Mouse (Mus musculus): ENCODE measurements around the gene Fam171a2. TPM values are rescaled to one million over a fixed set of nuclear protein-coding genes. Genes with fewer than 3 reads are reported as not detected.
A peak's percentile ranks its signal among the peaks of the same experiment; 100 is the strongest.

The Fam171a2 gene
- polyA plus RNA-seq, 1 experiment from 2014 or later, result 3.2 TPM

DNA sequence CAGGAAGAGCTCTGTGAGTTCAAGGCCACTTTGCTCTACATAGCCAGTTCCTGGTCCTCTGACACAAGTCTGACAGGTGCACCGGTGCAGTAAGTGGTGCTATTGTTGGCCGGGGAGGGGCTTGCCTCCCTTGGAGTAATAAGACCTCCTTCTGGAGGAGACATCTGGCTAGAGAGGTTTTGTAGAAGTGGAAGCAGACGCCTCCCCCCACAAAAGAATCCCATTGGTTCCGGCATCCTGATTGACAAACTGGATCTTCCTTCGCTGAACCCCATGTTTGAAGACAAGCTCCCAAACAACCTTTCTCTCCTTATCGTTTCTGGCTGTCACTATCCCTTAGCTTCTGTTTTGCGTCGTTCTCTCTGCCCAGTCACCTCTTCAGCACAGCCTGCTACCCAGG is 845 bp upstream of the Fam171a2 start:
- Histone ChIP-seq H3K27ac (ENCODE audit: low read length) (no peak overlapping the region), H3K4me3 (ENCODE audit: low read depth, low read length) (no peak overlapping the region), H3K27me3 (replicated peaks; ENCODE audit: insufficient read depth, low read length) (no peaks in the 10 kb centered on the region), H3K4me2 (replicated peaks; ENCODE audit: low read depth, low read length) (no peak overlapping the region), H3K9me3 (ENCODE audit: low read length) (no peaks in the 10 kb centered on the region), H3K9ac (replicated peaks; ENCODE audit: low read depth) (no peak overlapping the region), H3K4me1 (ENCODE audit: insufficient read depth, low read depth, low read length) (peaks cover 11% of the 10 kb centered on the region), H3K36me3 (ENCODE audit: insufficient read depth, low read length) (no peaks in the 10 kb centered on the region)
- DNase-seq (ENCODE audit: low spot score) (no peak), ATAC-seq (no peak)
- TF ChIP-seq EP300 (IDR thresholded peaks at IDR 0.05), result no peak
- WGBS, result 23% methylated on average over 8 of the region's 8 CpGs

DNA sequence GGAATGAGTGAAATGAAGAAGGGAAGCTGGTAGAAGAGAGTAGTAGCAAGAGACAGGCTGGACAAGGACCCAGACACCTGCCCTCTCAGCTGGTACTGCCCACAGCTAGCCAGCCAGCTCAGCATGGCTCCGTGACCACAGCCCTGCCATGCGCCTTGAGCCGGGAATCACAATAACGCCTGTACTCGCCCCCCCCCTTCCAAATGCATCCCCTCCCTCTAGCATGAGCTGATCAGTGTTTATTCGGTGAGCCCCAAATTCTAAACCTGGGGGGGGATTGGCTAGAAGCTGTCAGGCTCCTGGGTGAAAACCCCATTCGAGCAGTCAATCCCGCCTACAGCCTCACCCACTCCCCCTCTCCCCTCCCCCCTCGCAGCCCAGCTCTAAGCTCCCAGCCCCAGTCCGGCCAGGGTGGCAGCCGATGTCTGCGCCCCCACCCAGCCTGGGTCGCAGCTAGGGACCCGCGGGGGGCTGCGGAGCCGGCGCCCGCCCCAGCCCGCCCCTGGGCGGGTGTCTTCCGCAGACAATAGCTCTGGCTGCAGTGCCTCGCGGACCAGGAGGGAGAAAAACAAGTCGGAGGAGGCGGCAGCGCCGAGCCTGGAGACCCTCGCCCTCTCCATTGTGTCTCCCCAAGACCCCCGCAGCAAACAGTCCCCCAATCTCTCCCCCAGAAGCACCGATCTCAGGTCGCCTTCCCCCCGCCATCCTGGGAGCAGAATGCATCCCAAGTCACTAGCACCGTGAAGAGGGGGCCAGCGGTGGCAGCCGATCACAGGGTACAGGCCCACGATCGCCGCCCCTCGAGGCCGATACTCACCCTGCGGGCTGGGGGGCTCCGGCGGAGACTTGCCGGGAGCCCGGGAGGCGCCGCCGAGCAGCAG is 661 bp downstream of the Fam171a2 start:
- Histone ChIP-seq H3K9ac (replicated peaks; ENCODE audit: low read depth) (peak overlapping the region; percentile 50), H3K27me3 (replicated peaks; ENCODE audit: insufficient read depth, low read length) (no peaks in the 10 kb centered on the region), H3K9me3 (ENCODE audit: low read length) (no peaks in the 10 kb centered on the region), H3K27ac (ENCODE audit: low read length) (peak overlapping the region; percentile 66), H3K4me3 (ENCODE audit: low read depth, low read length) (peak overlapping the region; percentile 78), H3K36me3 (ENCODE audit: insufficient read depth, low read length) (no peaks in the 10 kb centered on the region), H3K4me1 (ENCODE audit: insufficient read depth, low read depth, low read length) (peaks cover 11% of the 10 kb centered on the region), H3K4me2 (replicated peaks; ENCODE audit: low read depth, low read length) (peak overlapping the region; percentile 99)
- DNase-seq (ENCODE audit: low spot score), result no peak
- peak; percentile 32 for ATAC-seq
- TF ChIP-seq EP300 (IDR thresholded peaks at IDR 0.05), result no peak
- no peak for TF ChIP-seq CTCF (IDR thresholded peaks at IDR 0.05)
- 1% methylated on average over 33 of the region's 49 CpGs for whole genome bisulfite sequencing

DNA sequence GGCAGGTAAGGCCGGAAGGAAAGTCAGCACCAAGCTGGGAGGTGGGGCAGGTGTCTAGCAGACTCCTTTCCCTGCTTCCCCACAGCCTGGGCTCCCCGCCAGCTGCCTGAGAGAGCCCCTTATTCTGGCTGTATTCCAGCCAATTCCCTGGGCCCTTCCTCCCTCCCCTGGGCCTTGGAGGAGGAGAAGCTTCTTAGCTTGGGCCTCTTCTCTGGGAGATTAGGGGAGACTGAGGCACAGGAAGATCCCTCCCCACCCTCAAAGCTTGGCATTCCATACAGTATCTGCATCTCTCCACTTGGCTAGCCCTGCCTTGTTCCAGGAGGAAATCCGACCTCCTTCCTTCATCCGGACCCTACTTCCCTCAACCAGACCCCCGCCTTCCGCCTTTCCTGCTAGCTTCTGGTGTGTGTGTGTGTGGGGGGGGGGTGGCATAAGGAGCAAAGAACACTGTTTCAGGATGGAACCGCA is 1.6 kb downstream of the Fam171a2 start:
- Histone ChIP-seq H3K9me3 (ENCODE audit: low read length) (no peaks in the 10 kb centered on the region), H3K36me3 (ENCODE audit: insufficient read depth, low read length) (peaks cover 4% of the 10 kb centered on the region; the same call in 1 of the 2 replicates), H3K4me3 (ENCODE audit: low read depth, low read length) (peak overlapping the region; percentile 78), H3K9ac (replicated peaks; ENCODE audit: low read depth) (0 out of 2 replicates have a peak overlapping the region, but pooled peaks have one; percentile 50), H3K27ac (ENCODE audit: low read length) (peak overlapping the region; percentile 66), H3K4me1 (ENCODE audit: insufficient read depth, low read depth, low read length) (peaks cover 11% of the 10 kb centered on the region), H3K27me3 (replicated peaks; ENCODE audit: insufficient read depth, low read length) (no peaks in the 10 kb centered on the region), H3K4me2 (replicated peaks; ENCODE audit: low read depth, low read length) (peak overlapping the region; percentile 99)
- TF ChIP-seq CTCF (IDR thresholded peaks at IDR 0.05) (no peak), EP300 (IDR thresholded peaks at IDR 0.05) (peak; percentile 43; the same call in 1 of the 2 replicates)
- ATAC-seq (peak; percentile 29), DNase-seq (ENCODE audit: low spot score) (peak; percentile 82)
- WGBS, result 2% methylated on average over 6 of the region's 7 CpGs

DNA sequence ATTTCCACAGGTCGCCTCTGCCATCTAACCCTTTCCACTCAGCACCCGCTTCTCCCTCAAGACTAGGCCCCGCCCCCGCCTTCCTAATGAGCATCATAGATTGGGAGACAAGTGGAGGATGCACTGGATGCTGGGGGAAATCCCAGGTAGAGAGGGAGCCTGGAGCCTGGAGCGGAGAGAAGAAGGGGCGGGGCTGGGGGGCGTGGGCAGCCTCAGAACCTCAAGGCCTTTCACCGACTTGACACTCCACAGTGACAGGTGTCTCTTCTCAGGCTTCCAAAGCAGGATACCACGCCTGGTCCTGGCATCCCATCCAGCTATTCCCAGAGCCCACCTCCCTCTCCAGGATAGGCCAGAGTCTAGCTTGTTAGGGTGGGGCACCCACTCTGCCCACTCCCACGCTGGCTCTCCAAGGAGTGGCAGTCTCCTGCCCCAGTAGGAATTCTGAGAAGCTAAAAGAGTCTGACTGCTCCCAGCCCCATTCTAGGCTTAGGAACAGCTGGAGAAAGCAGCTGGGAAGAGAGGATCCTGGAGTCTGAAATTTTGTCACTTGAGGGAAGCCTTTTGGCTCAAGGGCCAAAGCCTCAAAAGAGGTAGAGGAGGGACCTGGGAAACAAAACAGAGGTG is 2.1 kb downstream of the Fam171a2 start:
- peak overlapping the region; percentile 99 for H3K4me2 ChIP-seq (replicated peaks; ENCODE audit: low read depth, low read length)
- H3K9me3 ChIP-seq (ENCODE audit: low read length), result no peaks in the 10 kb centered on the region
- 17% methylated on average over 9 of the region's 10 CpGs for WGBS
- peaks cover 4% of the 10 kb centered on the region; the same call in 1 of the 2 replicates for H3K36me3 ChIP-seq (ENCODE audit: insufficient read depth, low read length)
- H3K27ac ChIP-seq (ENCODE audit: low read length), result peak overlapping the region; percentile 66
- no peak overlapping the region for H3K9ac ChIP-seq (replicated peaks; ENCODE audit: low read depth)
- H3K4me3 ChIP-seq (ENCODE audit: low read depth, low read length), result no peak overlapping the region; the same call in 1 of the 2 replicates
- H3K4me1 ChIP-seq (ENCODE audit: insufficient read depth, low read depth, low read length), result peaks cover 11% of the 10 kb centered on the region
- TF ChIP-seq EP300 (IDR thresholded peaks at IDR 0.05) (no peak), CTCF (IDR thresholded peaks at IDR 0.05) (no peak)
- ATAC-seq, result peak; percentile 78
- peak; percentile 86 for DNase-seq (ENCODE audit: low spot score)
- no peaks in the 10 kb centered on the region for H3K27me3 ChIP-seq (replicated peaks; ENCODE audit: insufficient read depth, low read length)

DNA sequence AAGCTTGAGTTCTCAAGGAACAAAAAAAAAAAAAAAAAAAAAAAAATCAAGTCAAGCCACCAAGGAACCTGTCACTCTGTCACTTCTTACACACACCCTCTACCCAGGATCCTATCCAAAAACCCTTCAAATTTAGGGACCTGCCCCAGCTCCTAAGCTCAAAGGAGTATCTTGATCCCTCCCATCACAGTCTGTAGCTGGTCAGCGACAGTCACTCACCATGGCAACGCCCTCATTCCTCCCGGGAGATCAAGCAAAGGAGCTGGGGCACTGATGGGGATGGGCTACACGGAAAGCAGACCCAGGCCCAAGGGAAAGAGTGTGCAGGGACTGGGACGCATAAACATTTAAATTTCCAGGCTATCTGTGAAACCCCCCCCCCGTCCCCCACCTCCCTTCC is 2.7 kb downstream of the Fam171a2 start:
- peaks cover 4% of the 10 kb centered on the region; the same call in 1 of the 2 replicates for H3K36me3 ChIP-seq (ENCODE audit: insufficient read depth, low read length)
- H3K4me2 ChIP-seq (replicated peaks; ENCODE audit: low read depth, low read length), result no peak overlapping the region
- 21% methylated on average over 6 of the region's 6 CpGs for WGBS
- no peak overlapping the region; the same call in 1 of the 2 replicates for H3K27ac ChIP-seq (ENCODE audit: low read length)
- peaks cover 11% of the 10 kb centered on the region for H3K4me1 ChIP-seq (ENCODE audit: insufficient read depth, low read depth, low read length)
- no peak overlapping the region for H3K4me3 ChIP-seq (ENCODE audit: low read depth, low read length)
- DNase-seq (ENCODE audit: low spot score) (no peak), ATAC-seq (no peak)
- H3K9ac ChIP-seq (replicated peaks; ENCODE audit: low read depth), result no peak overlapping the region
- TF ChIP-seq EP300 (IDR thresholded peaks at IDR 0.05), result no peak
- no peak for TF ChIP-seq CTCF (IDR thresholded peaks at IDR 0.05)
- H3K27me3 ChIP-seq (replicated peaks; ENCODE audit: insufficient read depth, low read length), result no peaks in the 10 kb centered on the region
- no peaks in the 10 kb centered on the region for H3K9me3 ChIP-seq (ENCODE audit: low read length)

DNA sequence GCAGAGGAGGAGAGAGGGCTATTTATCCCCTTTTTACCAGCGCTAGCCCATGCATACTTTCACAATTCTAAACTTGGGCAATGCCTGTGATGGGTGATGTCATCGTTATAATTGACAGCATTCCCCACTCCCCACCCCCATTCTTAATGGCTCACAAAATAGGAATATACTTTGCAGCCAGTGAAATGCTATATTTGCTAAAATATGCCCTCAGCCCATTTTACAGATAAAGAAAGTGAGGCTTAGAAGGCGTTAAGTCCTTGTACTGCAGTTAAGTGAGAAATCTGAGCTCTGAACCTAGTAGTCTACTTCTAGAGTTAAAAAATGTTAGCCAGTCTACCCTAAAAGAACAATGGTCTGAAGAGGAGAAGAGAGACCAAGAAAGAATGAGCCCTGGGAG is 3.2 kb downstream of the Fam171a2 start:
- Histone ChIP-seq H3K27me3 (replicated peaks; ENCODE audit: insufficient read depth, low read length) (no peaks in the 10 kb centered on the region), H3K9ac (replicated peaks; ENCODE audit: low read depth) (no peak overlapping the region), H3K9me3 (ENCODE audit: low read length) (no peaks in the 10 kb centered on the region), H3K36me3 (ENCODE audit: insufficient read depth, low read length) (peaks cover 4% of the 10 kb centered on the region; the same call in 1 of the 2 replicates), H3K27ac (ENCODE audit: low read length) (no peak overlapping the region), H3K4me2 (replicated peaks; ENCODE audit: low read depth, low read length) (no peak overlapping the region), H3K4me3 (ENCODE audit: low read depth, low read length) (no peak overlapping the region), H3K4me1 (ENCODE audit: insufficient read depth, low read depth, low read length) (peaks cover 11% of the 10 kb centered on the region)
- TF ChIP-seq EP300 (IDR thresholded peaks at IDR 0.05) (no peak), CTCF (IDR thresholded peaks at IDR 0.05) (no peak)
- WGBS, result 63% methylated on average over 3 of the region's 3 CpGs
- ATAC-seq, result no peak
- DNase-seq (ENCODE audit: low spot score), result no peak

Measured in lung, postnatal 0 days (tissue).